Mouse (Mus musculus): ENCODE measurements around the gene Cdkl3. TPM values are rescaled to one million over a fixed set of nuclear protein-coding genes. Genes with fewer than 3 reads are reported as not detected.

The Cdkl3 gene
- polyA plus RNA-seq (2015; fragmentation: Nextera tagmentation; extraction: Ambion mirVana): 4.6 and 5.0 TPM in 2 replicates

- WGBS: under 1% methylated on average over 51 of the region's 51 CpGs
- Histone ChIP-seq H3K4me2 (replicated peaks; ENCODE audit: low read depth) (peak within 1 kb of the TSS; percentile 77), H3K27me3 (replicated peaks; ENCODE audit: control insufficient read depth, insufficient read depth, low read length) (no peaks in the 10 kb centered on the region), H3K9me3 (ENCODE audit: control insufficient read depth) (no peaks in the 10 kb centered on the region), H3K9ac (ENCODE audit: low read depth, low read length) (peak within 1 kb of the TSS; percentile 85), H3K27ac (ENCODE audit: low read depth, low read length) (peak within 1 kb of the TSS; percentile 93), H3K36me3 (ENCODE audit: control insufficient read depth, insufficient read depth) (no peaks in the 10 kb centered on the region), H3K4me3 (ENCODE audit: low read depth, low read length) (peak within 1 kb of the TSS; percentile 81), H3K4me1 (replicated peaks; ENCODE audit: control insufficient read depth, insufficient read depth, low read length) (no peaks in the 10 kb centered on the region)
- peak; percentile 87 for ATAC-seq
- TF ChIP-seq CTCF (IDR thresholded peaks at IDR 0.05; ENCODE audit: low read depth): no peak
Observed at GRCm38 (mm10) chr11:52003772-52004528, at the start of gene Cdkl3. Gene Cdkl3 (plus strand): TSS chr11:52004221.

DNA sequence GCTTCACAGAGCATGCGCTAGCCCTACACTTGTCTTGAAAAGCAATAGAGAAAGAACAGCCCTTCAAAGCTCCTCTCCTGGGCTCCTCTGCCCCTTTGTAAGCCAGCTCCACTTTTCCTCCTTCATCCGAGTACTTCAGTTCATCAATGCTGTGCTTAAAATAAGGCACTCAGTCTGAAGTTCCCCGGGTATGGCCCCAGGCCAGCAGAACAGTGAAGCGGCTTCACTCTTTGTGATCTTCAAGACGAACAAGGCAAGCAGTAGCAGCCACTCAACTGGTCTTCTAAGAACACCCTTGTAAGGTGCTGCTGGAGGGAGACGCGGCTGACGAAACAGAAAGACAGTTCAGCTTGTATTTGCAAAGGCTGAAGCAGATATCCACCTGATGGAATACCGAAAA lies 47.9 kb upstream of the Cdkl3 start:
- Histone ChIP-seq H3K4me2 (replicated peaks; ENCODE audit: low read depth) (no peak overlapping the region), H3K27ac (ENCODE audit: low read depth, low read length) (no peak overlapping the region), H3K36me3 (ENCODE audit: control insufficient read depth, insufficient read depth) (no peaks in the 10 kb centered on the region), H3K9me3 (ENCODE audit: control insufficient read depth) (no peaks in the 10 kb centered on the region), H3K27me3 (replicated peaks; ENCODE audit: control insufficient read depth, insufficient read depth, low read length) (no peaks in the 10 kb centered on the region), H3K4me1 (replicated peaks; ENCODE audit: control insufficient read depth, insufficient read depth, low read length) (no peaks in the 10 kb centered on the region), H3K4me3 (ENCODE audit: low read depth, low read length) (no peak overlapping the region), H3K9ac (ENCODE audit: low read depth, low read length) (no peak overlapping the region)
- ATAC-seq: no peak
- no peak for TF ChIP-seq CTCF (IDR thresholded peaks at IDR 0.05; ENCODE audit: low read depth)
- WGBS: 64% methylated on average over 9 of the region's 9 CpGs

- H3K36me3 ChIP-seq (ENCODE audit: control insufficient read depth, insufficient read depth): no peaks in the 10 kb centered on the region
- no peaks in the 10 kb centered on the region for H3K27me3 ChIP-seq (replicated peaks; ENCODE audit: control insufficient read depth, insufficient read depth, low read length)
- no peak overlapping the region for H3K27ac ChIP-seq (ENCODE audit: low read depth, low read length)
- H3K4me3 ChIP-seq (ENCODE audit: low read depth, low read length): no peak overlapping the region
- no peak for ATAC-seq
- H3K9me3 ChIP-seq (ENCODE audit: control insufficient read depth): no peaks in the 10 kb centered on the region
- WGBS: 83% methylated on average over 4 of the region's 4 CpGs
- H3K4me1 ChIP-seq (replicated peaks; ENCODE audit: control insufficient read depth, insufficient read depth, low read length): no peaks in the 10 kb centered on the region
- no peak overlapping the region for H3K9ac ChIP-seq (ENCODE audit: low read depth, low read length)
- H3K4me2 ChIP-seq (replicated peaks; ENCODE audit: low read depth): no peak overlapping the region
- no peak for TF ChIP-seq CTCF (IDR thresholded peaks at IDR 0.05; ENCODE audit: low read depth)
Observed at GRCm38 (mm10) chr11:51957760-51958159, 46.3 kb upstream of the Cdkl3 start.

- Histone ChIP-seq H3K27me3 (replicated peaks; ENCODE audit: control insufficient read depth, insufficient read depth, low read length) (no peaks in the 10 kb centered on the region), H3K4me1 (replicated peaks; ENCODE audit: control insufficient read depth, insufficient read depth, low read length) (no peaks in the 10 kb centered on the region), H3K4me3 (ENCODE audit: low read depth, low read length) (no peak overlapping the region), H3K9ac (ENCODE audit: low read depth, low read length) (no peak overlapping the region), H3K36me3 (ENCODE audit: control insufficient read depth, insufficient read depth) (no peaks in the 10 kb centered on the region), H3K4me2 (replicated peaks; ENCODE audit: low read depth) (no peak overlapping the region), H3K9me3 (ENCODE audit: control insufficient read depth) (no peaks in the 10 kb centered on the region), H3K27ac (ENCODE audit: low read depth, low read length) (no peak overlapping the region)
- no peak for TF ChIP-seq CTCF (IDR thresholded peaks at IDR 0.05; ENCODE audit: low read depth)
- 90% methylated on average over 5 of the region's 5 CpGs for WGBS
- ATAC-seq: no peak
Observed at GRCm38 (mm10) chr11:51959511-51959910, 44.5 kb upstream of the Cdkl3 start.

- 92% methylated on average over 4 of the region's 4 CpGs for WGBS
- TF ChIP-seq CTCF (IDR thresholded peaks at IDR 0.05; ENCODE audit: low read depth): no peak
- Histone ChIP-seq H3K9me3 (ENCODE audit: control insufficient read depth) (no peaks in the 10 kb centered on the region), H3K4me2 (replicated peaks; ENCODE audit: low read depth) (no peak overlapping the region), H3K27ac (ENCODE audit: low read depth, low read length) (no peak overlapping the region), H3K4me3 (ENCODE audit: low read depth, low read length) (no peak overlapping the region), H3K4me1 (replicated peaks; ENCODE audit: control insufficient read depth, insufficient read depth, low read length) (no peaks in the 10 kb centered on the region), H3K9ac (ENCODE audit: low read depth, low read length) (no peak overlapping the region), H3K27me3 (replicated peaks; ENCODE audit: control insufficient read depth, insufficient read depth, low read length) (no peaks in the 10 kb centered on the region), H3K36me3 (ENCODE audit: control insufficient read depth, insufficient read depth) (no peaks in the 10 kb centered on the region)
- no peak for ATAC-seq
Observed at GRCm38 (mm10) chr11:51960061-51960460, 44.0 kb upstream of the Cdkl3 start.

DNA sequence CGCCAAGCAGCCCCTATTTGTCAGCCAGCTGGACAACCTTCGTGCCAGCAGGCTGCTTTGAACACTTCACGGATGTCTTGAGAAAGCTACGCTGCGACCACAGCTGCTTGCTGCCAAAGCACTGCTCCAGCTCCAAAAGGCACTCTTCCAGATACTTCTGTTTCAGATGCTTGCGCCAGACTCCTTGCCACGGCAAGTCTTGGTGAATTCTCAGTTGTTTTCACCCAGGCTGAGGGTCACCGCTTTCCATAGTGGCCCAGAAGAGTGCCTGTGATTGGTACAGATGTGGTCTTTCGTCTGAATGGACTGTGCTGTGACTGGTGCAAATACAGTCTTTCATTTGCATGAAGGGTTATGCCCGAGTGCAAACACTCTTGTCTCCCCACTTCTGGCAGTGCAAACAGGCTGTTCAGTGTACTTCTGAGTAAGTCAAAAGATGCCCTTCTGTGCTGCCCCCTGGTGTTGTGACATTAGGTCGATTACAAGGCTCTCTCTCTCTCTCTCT lies 43.0 kb upstream of the Cdkl3 start:
- Histone ChIP-seq H3K9ac (ENCODE audit: low read depth, low read length) (no peak overlapping the region), H3K9me3 (ENCODE audit: control insufficient read depth) (no peaks in the 10 kb centered on the region), H3K27ac (ENCODE audit: low read depth, low read length) (no peak overlapping the region), H3K4me1 (replicated peaks; ENCODE audit: control insufficient read depth, insufficient read depth, low read length) (no peaks in the 10 kb centered on the region), H3K4me3 (ENCODE audit: low read depth, low read length) (no peak overlapping the region), H3K4me2 (replicated peaks; ENCODE audit: low read depth) (no peak overlapping the region), H3K36me3 (ENCODE audit: control insufficient read depth, insufficient read depth) (no peaks in the 10 kb centered on the region), H3K27me3 (replicated peaks; ENCODE audit: control insufficient read depth, insufficient read depth, low read length) (no peaks in the 10 kb centered on the region)
- no peak for ATAC-seq
- peak; percentile 47 for TF ChIP-seq CTCF (IDR thresholded peaks at IDR 0.05; ENCODE audit: low read depth)
- 58% methylated on average over 11 of the region's 11 CpGs for WGBS

Data from intestine, postnatal 0 days (tissue).